Mouse (Mus musculus): ENCODE results near the gene Vps45.
A peak's percentile ranks its signal among the peaks of the same experiment; 100 is the strongest.
"Not testable (repeated sequence)": the region's sequence is repeated elsewhere in the genome, so short reads cannot be mapped to it uniquely, and the experiment has no call there.

The Vps45 gene

GRCm38 (mm10) chr3:95994975-95995801 is 63.1 kb downstream of the Vps45 start:
- DNase-seq: no peak

GRCm38 (mm10) chr3:95994381-95994846 is 63.9 kb downstream of the Vps45 start:
- DNase-seq: peak; percentile 72

- no peak for DNase-seq
These were observed 64.4 kb downstream of the Vps45 start for GRCm38 (mm10) chr3:95993881-95994280.

DNA sequence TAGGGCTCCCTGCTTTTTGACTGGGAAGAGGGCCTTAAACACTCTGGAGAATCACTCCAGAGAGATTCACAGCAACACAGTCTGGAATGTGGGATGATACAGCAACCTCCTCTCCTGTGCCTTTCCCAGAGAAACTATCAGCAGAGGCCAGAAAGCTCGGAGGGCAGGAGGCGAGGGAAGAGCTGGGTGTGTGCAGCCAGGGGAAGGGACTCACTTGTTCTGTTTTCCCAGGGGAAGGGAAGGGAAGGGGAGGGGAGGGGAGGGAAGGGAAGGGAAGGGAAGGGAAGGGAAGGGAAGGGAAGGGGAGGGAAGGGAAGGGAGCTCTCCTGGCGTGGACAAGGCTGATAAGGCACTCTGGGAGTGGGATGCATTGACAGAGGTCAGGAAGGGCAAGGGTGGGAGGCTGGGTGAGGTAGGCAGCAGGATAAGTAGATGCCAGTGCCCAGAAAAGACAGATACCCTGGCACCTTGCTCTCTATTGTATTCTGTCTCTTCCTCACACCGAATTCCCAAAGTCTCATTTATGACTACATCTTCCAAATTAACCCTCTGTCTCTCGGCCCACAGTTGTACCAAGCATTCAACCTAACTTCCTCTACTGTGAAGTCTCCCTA is 65.2 kb downstream of the Vps45 start:
- DNase-seq: no peak

DNA sequence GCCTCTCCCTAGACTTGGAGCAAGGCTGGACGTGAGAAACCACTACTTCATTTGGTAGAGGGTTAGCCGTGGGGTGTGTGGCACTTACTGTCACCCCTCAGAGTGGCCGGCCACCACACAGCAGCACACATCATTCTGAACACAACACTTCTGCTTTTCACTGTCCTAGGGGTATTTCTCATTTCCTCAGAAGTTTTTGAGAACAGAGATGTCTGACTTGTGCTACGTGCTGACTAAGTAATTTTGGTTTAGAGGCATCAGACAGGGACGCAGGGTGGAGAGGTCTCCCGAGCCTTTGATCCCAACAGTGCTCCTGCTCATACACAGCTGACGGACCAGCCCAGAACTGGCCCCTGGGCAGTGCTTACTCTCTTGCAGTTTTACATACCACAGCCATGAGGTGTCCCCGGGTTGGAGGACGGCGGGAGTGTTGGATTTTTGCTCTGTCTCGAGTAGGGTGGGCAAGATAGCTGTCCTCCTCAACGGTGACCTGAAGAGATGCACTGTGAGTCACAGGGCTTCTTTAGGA is 67.8 kb downstream of the Vps45 start:
- DNase-seq: peak; percentile 60

- no peak for DNase-seq
These were observed 69.3 kb downstream of the Vps45 start for GRCm38 (mm10) chr3:95988969-95989368.

DNA sequence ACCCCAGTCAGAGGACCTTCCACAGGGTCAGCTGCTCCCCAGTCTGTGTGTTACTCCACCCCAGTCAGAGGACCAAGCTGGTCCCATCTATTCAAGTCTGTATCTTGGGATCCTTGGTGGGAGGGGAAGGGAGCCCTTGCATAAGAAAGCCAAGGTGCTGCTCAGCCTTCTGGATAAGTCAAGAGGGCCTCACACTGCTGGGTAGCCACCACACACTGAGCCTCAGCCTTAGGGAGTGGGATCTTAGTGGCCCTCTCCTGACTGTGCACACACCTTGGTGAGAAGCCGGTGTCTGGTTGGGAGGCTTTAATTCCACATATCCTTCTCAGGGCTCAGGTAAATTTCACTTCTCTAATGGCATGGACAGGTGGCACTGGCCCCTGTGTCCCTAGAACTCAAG is 70.1 kb downstream of the Vps45 start:
- DNase-seq: no peak

- DNase-seq: peak; percentile 87
These were observed 70.7 kb downstream of the Vps45 start for GRCm38 (mm10) chr3:95987386-95988110.

DNA sequence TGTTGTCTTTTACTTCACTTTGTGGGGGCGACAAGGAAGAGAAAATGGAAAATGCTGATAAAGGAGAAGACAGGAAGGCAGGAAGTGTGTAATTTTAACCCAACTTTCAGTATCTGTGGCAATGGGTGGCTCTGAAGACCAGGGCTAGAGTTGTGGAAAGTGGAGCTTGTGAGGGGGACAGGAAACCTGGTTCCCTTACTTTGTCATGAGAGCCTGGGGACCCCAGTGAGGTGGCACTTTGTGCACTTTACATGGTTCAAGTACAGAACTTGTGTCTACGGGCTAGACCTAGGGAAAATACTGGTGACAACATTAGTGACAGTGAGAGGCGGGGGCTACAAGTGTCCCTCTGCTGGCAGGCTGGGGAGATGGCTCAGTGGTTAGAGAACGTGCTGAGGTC is 71.3 kb downstream of the Vps45 start:
- no peak for DNase-seq

DNA sequence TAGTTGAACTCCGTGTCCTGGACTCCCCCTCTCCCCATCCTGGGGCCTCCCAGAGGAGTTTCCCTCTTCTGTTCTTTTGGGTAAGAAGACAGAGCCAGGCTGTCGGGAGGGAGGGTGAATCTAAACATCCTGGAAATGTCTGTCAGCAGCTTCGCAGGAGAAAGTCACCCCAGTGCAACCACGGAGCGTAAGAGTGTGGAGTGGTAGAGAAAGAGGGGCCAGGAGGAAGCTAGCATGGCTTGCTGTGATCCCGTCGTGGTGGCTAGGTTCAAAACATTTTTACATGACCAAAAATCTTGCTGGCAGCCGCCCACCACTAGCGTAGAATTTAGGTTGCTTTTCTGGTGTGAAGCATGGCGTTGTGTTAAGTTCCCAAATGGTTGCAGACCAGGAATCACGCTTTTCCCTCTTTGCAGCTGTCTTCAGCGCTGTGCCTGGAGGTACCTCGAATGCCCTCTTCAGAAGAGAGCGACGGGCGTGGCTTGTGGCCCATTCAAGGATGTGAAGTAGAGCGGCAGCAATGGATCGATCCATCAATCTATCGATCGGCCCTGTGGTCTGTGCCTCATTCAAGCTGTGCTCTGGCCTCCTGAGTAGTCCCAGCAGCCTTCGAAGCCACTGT is 72.2 kb downstream of the Vps45 start:
- peak; percentile 73 for DNase-seq

DNA sequence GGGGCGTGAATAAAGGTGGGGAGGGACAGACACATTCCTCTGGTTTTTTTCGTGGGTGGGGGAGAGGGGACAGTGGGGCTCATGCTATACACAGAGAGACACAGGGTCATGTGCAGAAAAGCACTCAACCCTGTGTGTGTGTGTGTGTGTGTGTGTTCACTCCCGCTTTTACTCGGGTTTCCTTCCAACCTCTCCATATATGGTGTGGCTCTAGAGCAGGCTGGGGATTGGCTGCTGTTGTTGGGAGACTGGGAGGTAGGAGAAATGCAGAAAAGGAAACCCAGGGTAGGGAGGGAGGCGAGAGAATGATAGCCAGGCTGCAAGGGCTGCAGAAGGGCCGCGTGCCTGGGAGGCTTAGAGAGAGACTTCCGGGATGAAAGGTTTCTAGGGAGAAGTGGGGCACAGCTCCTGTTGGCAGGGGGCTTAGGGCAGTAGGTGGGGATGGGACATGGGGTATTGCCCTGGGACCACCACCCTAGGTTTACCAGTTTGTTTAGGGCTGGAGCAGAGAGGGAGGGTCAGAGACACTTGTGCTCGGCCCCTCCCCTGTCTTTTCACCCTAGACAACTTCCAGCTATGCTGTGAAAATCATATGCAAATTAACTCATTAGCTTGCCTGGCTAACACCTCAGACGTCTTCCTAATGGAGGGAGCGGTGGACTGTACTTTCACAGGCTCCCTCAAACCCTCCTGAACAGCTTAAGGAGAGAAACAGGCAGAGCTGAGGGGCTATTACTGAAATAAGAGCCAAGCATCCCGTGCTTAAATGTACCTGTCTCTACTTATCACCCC is 72.9 kb downstream of the Vps45 start:
- DNase-seq: peak; percentile 85

GRCm38 (mm10) chr3:95982129-95982528 is 76.1 kb downstream of the Vps45 start:
- no peak for DNase-seq

DNA sequence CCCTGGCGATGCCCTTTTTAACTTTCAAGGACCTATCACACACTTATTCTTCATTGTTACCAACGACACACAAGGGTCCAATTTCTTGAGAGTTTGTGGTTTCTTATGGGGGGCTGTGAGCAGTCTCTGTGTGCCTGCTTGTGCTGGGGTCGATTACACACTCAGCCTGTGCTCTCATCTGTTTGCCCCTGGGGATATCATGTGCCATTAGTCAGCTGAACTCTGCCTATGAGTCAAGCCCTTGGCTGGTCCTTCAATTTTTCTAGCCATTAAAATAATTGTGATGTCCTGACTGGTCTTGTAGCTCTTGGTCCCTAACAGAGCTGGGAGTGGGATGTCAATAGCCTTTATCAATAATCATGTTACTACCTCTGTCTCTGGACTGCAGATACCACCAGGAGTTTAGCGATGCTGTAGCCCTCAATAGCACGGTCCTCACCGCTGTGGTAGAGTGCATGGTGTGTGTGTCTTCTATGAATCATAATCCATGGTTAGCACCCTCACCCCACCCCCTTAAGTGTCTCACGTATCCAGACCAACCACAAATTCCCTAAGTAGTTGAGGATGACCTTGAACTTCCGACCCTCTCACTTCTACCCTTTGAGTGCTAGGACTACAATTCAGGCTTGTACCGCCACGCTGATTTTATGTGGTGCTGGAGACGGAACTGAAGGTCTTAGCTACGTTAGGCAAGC is 77.8 kb downstream of the Vps45 start:
- no peak for DNase-seq

- DNase-seq: no peak
These were observed 80.0 kb downstream of the Vps45 start for GRCm38 (mm10) chr3:95978265-95978664.

- DNase-seq: not testable (repeated sequence)
These were observed 80.7 kb downstream of the Vps45 start for GRCm38 (mm10) chr3:95977587-95977986.

DNA sequence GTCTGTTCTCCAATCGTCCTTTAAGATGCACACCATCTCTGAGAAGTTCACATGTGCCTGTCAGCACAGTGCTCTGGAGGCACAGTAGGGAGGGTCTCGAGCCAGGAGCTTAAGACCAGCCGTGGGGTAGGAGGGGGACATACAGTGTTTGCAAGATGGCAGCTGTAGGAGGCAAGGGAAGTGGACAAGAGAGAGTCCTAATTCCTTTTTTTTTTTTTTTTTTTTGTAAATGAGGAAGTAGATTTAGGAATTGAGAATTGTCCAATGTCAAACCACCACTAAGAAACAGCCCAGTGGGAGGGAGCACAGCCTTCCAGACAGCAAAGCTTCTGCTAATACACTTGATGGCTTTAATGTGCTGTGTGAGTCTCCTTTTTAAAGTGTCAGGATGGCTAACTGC is 81.2 kb downstream of the Vps45 start:
- DNase-seq: peak; percentile 55

DNA sequence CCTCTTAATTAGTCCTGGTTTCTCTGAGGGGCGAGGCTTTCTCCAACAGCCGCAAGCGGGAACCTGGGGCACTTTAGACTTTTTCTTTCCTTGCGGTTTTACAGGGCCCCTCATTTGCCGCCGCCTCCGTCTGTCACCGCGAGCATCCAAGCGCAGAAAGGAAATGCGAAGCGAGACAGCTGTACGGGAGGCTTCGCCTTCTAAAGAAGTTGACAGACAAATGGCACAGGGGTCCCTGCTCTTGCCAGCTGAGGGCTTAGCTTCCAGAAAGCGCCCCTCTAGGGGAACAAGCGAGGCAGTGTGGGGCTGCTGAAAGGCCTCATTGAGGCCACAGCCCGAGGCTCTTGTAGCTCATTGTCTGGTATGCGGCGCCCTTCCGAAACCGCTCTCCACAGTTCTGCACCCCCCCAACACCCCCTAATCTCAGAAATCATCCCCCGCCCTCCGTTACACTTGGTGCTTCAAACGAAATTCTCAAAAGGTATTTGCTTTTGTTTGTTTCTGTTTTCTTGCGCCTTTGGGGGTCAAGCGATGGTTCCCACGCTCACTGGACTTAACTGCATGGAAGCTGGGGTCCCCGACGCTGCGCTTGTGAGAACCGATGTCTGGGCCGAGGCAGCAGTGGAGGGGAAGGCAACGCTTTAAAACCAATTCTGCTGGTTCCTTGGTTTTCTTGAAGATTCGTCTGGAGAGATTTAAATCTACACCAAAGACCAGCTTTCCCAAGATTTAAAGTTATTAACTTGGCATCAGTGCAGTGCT is 85.2 kb downstream of the Vps45 start:
- peak; percentile 48 for DNase-seq

- no peak for DNase-seq
These were observed 85.9 kb downstream of the Vps45 start for GRCm38 (mm10) chr3:95972251-95972872.

GRCm38 (mm10) chr3:95970661-95971060 is 87.6 kb downstream of the Vps45 start:
- DNase-seq: not testable (repeated sequence)

GRCm38 (mm10) chr3:95969277-95969676 is 89.0 kb downstream of the Vps45 start:
- DNase-seq: no peak
